Mouse (Mus musculus) ES-E14 (cell line): ENCODE data around the gene Atp8b4.

ENCODE experiments used
- CHD2 ChIP-seq: IDR thresholded peaks from 2 replicates; pipeline ENCODE4 v1.6.1; 2014; ENCODE audit warnings: mild to moderate bottlenecking, low read depth, low read length, inconsistent platforms
- HCFC1 ChIP-seq: IDR thresholded peaks from 2 replicates; pipeline ENCODE4 v1.6.1; 2012; ENCODE audit warnings: low read length, inconsistent platforms, borderline replicate concordance; ENCODE audit not compliant: insufficient read depth
- MAFK ChIP-seq: IDR thresholded peaks from 2 replicates; pipeline ENCODE4 v1.6.1; 2014; ENCODE audit warnings: mild to moderate bottlenecking, low read depth, low read length, inconsistent platforms; ENCODE audit not compliant: insufficient read depth
- ZNF384 ChIP-seq: IDR thresholded peaks from 2 replicates; pipeline ENCODE4 v1.6.1; 2012; ENCODE audit warnings: low read depth, low read length, inconsistent platforms

DNA sequence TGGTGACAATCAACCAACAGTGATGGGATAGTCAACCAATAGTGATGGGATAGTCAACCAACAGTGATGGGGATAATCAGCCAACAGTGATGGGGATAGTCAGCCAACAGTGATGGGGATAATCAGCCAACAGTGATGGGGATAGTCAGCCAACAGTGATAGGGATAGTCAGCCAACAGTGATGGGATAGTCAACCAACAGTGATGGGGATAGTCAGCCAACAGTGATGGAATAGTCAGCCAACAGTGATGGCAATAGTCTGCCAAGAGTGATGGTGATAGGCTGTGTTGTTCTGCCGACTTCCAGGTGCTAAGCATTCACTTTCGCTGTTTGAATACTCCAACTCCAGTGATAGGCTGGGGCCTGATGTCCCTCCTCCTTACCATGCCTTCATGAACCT lies 79.6 kb downstream of the Atp8b4 start:
- no peak for TF ChIP-seq ZNF384
- no peak for TF ChIP-seq MAFK
- no peak for TF ChIP-seq HCFC1
- no peak for TF ChIP-seq CHD2
